Mouse (Mus musculus) neural tube, embryonic 11.5 days (tissue): ENCODE data around the gene Ifrd2. TPM values are rescaled to one million over a fixed set of nuclear protein-coding genes. Genes with fewer than 3 reads are reported as not detected.

ENCODE experiments used
- ATAC-seq: fragments of 200-750 bp; cut with Nextera tagmentation; 2 replicates; pipeline ENCODE4 v1.8.0; 2017; ENCODE audit warnings: moderate number of reproducible peaks, mild to moderate bottlenecking, moderate TSS enrichment, moderate library complexity; ENCODE audit not compliant: insufficient read depth, low FRiP score, low TSS enrichment
- DNase-seq: peaks from one replicate; pipeline ENCODE4 v3.0.0-alpha.2; 2015; ENCODE audit warnings: low spot score
- H3K27ac ChIP-seq: fragments of 300-500 bp; sonication (generic); 2 replicates; pipeline ENCODE4 v1.5.1; 2014; ENCODE audit warnings: low read depth, mild to moderate bottlenecking, low read length
- H3K27me3 ChIP-seq: fragments of 300-500 bp; sonication (generic); 2 replicates; pipeline ENCODE4 v1.6.1; 2014; ENCODE audit warnings: mild to moderate bottlenecking, low read length, mixed read lengths; ENCODE audit not compliant: control insufficient read depth, insufficient read depth
- H3K36me3 ChIP-seq: fragments of 300-500 bp; sonication (generic); 2 replicates; pipeline ENCODE4 v1.6.1; 2014; ENCODE audit warnings: mild to moderate bottlenecking, low read length, moderate library complexity, mixed read lengths; ENCODE audit not compliant: control insufficient read depth, insufficient read depth
- H3K4me1 ChIP-seq: fragments of 300-500 bp; sonication (generic); 2 replicates; pipeline ENCODE4 v1.6.1; 2014; ENCODE audit warnings: low read length, mixed read lengths; ENCODE audit not compliant: control insufficient read depth, insufficient read depth
- H3K4me2 ChIP-seq: fragments of 300-500 bp; sonication (generic); 2 replicates; pipeline ENCODE4 v1.6.1; 2014; ENCODE audit warnings: low read depth, mild to moderate bottlenecking, moderate library complexity
- H3K4me3 ChIP-seq: fragments of 300-500 bp; sonication (generic); 2 replicates; pipeline ENCODE4 v1.5.1; 2014; ENCODE audit warnings: low read depth, low read length
- H3K9ac ChIP-seq: fragments of 300-500 bp; sonication (generic); 2 replicates; pipeline ENCODE4 v1.6.1; 2014; ENCODE audit warnings: mild to moderate bottlenecking, low read length
- H3K9me3 ChIP-seq: fragments of 300-500 bp; sonication (generic); 2 replicates; pipeline ENCODE4 v1.6.1; 2016; ENCODE audit warnings: low read length; ENCODE audit not compliant: control insufficient read depth
- WGBS: fragments of 180-500 bp; shearing (Covaris S2); extraction: QIAGEN DNeasy Blood & Tissue Kit; methylation state at CpG from one replicate; pipeline ENCODE4 v1.1.7; 2014; 5-methylcytosine and 5-hydroxymethylcytosine counted together
- polyA plus RNA-seq: library from polyadenylated mRNA; unstranded; fragments of >200 nt; fragmentation: Nextera tagmentation; extraction: Ambion mirVana; gene quantifications from 2 replicates; pipeline ENCODE4 v1.2.1, GENCODE M21; 2014

Ifrd2 gene
- polyA plus RNA-seq, 1 experiment from 2014 or later, result 39.0 TPM

GRCm38 (mm10) chr9:107631311-107631826 lies 43.9 kb downstream of the Ifrd2 start:
- 42% methylated on average over 9 of the region's 9 CpGs for WGBS
- DNase-seq (no peak), ATAC-seq (no peak)
- H3K27ac ChIP-seq, result peak overlapping the region; percentile 98
- H3K9ac ChIP-seq, result peak overlapping the region; percentile 37; the same call in 1 of the 2 replicates
- no peaks in the 10 kb centered on the region for H3K9me3 ChIP-seq
- no peak overlapping the region for H3K4me3 ChIP-seq
- peak overlapping the region; percentile 77 for H3K4me2 ChIP-seq
- no peaks in the 10 kb centered on the region for H3K27me3 ChIP-seq
- no peaks in the 10 kb centered on the region; the same call in 1 of the 2 replicates for H3K36me3 ChIP-seq
- H3K4me1 ChIP-seq, result peaks cover 77% of the 10 kb centered on the region

DNA sequence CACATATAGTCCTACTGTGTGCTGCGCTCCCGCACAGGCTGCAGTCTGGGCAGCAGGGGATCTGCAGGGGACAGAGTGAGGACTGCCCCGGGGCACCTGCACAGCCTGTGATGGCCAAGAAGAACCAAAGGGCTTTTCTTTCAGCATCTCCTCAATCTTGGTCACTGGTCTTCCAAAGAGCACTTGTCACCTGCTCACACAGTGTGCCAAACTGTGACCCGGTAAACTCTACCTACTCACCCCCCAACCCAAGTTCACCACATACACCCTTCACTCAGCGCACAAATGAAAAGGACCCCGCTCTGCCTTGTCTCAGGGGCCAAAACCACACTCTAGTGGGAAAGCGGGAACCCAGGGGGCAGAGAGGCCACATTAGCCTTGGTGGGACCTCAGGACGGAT lies 44.4 kb downstream of the Ifrd2 start:
- no peaks in the 10 kb centered on the region for H3K27me3 ChIP-seq
- 76% methylated on average over 8 of the region's 8 CpGs for WGBS
- no peaks in the 10 kb centered on the region; the same call in 1 of the 2 replicates for H3K36me3 ChIP-seq
- peak overlapping the region; percentile 90 for H3K4me3 ChIP-seq
- peaks cover 75% of the 10 kb centered on the region for H3K4me1 ChIP-seq
- H3K9ac ChIP-seq, result peak overlapping the region; percentile 37; the same call in 1 of the 2 replicates
- no peak for ATAC-seq
- peak overlapping the region; percentile 98 for H3K27ac ChIP-seq
- DNase-seq, result no peak
- H3K9me3 ChIP-seq, result no peaks in the 10 kb centered on the region
- peak overlapping the region; percentile 77 for H3K4me2 ChIP-seq

DNA sequence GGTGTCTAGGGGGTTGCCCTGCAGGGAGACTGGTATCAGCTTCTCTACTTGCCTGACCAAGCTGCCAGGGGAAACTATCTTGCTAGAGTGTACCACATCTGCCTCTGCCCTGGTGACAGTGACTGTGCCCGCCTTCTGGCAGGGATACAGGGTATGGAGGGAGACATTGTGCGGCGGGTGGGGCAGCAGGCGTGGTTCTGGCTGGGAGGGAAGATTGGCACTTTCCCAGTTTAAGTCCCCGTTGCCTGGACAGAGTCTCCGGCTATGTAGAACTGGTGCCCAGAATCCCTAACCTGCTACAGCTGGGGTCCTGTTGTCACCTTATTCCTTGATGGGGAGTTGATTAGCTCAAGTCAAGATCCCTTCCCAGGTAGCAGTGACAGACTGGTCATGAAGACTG lies 45.0 kb downstream of the Ifrd2 start:
- H3K4me1 ChIP-seq, result peaks cover 75% of the 10 kb centered on the region
- ATAC-seq, result no peak
- no peaks in the 10 kb centered on the region for H3K27me3 ChIP-seq
- no peaks in the 10 kb centered on the region; the same call in 1 of the 2 replicates for H3K36me3 ChIP-seq
- H3K4me3 ChIP-seq, result peak overlapping the region; percentile 90
- WGBS, result 69% methylated on average over 6 of the region's 6 CpGs
- peak overlapping the region; percentile 77 for H3K4me2 ChIP-seq
- DNase-seq, result no peak
- H3K9ac ChIP-seq, result peak overlapping the region; percentile 89
- peak overlapping the region; percentile 98 for H3K27ac ChIP-seq
- no peaks in the 10 kb centered on the region for H3K9me3 ChIP-seq

DNA sequence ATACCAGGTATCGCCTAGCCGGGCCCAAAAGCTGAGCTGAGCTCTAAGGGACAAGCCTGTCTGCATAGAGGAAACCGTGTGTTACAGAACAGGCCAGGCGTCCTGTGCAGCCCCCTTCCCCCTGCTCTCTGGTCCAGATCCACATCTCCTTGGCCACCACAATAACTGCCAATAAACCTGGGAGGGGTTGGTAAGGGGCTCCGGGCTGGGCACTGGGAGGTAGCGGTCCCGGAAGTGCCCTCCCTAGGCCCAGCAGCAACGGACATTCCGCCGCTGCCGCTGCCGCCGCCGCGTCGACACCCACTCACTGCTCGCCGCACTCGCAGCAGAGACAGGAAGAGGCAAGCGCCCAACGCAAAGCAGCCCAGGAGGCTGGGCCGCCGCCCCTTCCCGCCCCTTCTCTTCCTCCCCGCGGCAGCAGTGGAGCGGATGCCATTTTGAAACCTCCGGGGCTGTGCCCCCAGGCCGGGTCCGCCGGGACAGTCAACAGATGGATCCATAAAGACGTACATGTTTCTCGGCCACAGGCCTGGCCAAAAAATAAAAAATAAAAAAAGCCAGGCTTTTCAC lies 45.7 kb downstream of the Ifrd2 start:
- Histone ChIP-seq H3K4me1 (peaks cover 72% of the 10 kb centered on the region), H3K9ac (peak overlapping the region; percentile 89), H3K36me3 (no peaks in the 10 kb centered on the region; the same call in 1 of the 2 replicates), H3K4me2 (peak overlapping the region; percentile 77), H3K4me3 (peak overlapping the region; percentile 90), H3K9me3 (no peaks in the 10 kb centered on the region), H3K27ac (peak overlapping the region; percentile 98), H3K27me3 (no peaks in the 10 kb centered on the region)
- 2% methylated on average over 33 of the region's 33 CpGs for WGBS
- DNase-seq (peak; percentile 79), ATAC-seq (no peak)

GRCm38 (mm10) chr9:107633661-107634405 lies 46.4 kb downstream of the Ifrd2 start:
- Histone ChIP-seq H3K27ac (peak overlapping the region; percentile 98), H3K4me1 (peaks cover 65% of the 10 kb centered on the region), H3K36me3 (no peaks in the 10 kb centered on the region), H3K9me3 (no peaks in the 10 kb centered on the region), H3K4me2 (peak overlapping the region; percentile 77), H3K27me3 (no peaks in the 10 kb centered on the region), H3K4me3 (peak overlapping the region; percentile 90), H3K9ac (peak overlapping the region; percentile 89)
- no peak for ATAC-seq
- DNase-seq, result peak; percentile 49
- under 1% methylated on average over 15 of the region's 15 CpGs for WGBS

GRCm38 (mm10) chr9:107634406-107635278 lies 47.2 kb downstream of the Ifrd2 start:
- Histone ChIP-seq H3K9me3 (no peaks in the 10 kb centered on the region), H3K4me1 (peaks cover 57% of the 10 kb centered on the region), H3K36me3 (no peaks in the 10 kb centered on the region), H3K27ac (peak overlapping the region; percentile 98), H3K9ac (peak overlapping the region; percentile 89), H3K4me3 (peak overlapping the region; percentile 90), H3K4me2 (peak overlapping the region; percentile 77), H3K27me3 (no peaks in the 10 kb centered on the region)
- no peak for ATAC-seq
- under 1% methylated on average over 35 of the region's 35 CpGs for WGBS
- no peak for DNase-seq

- peak within 1 kb of the TSS; percentile 98 for H3K27ac ChIP-seq
- 2% methylated on average over 37 of the region's 38 CpGs for WGBS
- peaks cover 52% of the 10 kb centered on the region for H3K4me1 ChIP-seq
- ATAC-seq (peak; percentile 83), DNase-seq (peak; percentile 97)
- no peaks in the 10 kb centered on the region for H3K36me3 ChIP-seq
- H3K9me3 ChIP-seq, result no peaks in the 10 kb centered on the region
- H3K4me3 ChIP-seq, result peak within 1 kb of the TSS; percentile 90
- peak within 1 kb of the TSS; percentile 89 for H3K9ac ChIP-seq
- H3K4me2 ChIP-seq, result peak within 1 kb of the TSS; percentile 77
- H3K27me3 ChIP-seq, result no peaks in the 10 kb centered on the region
These were observed 48.0 kb downstream of the Ifrd2 start, which contains the start of gene Gnai2 for GRCm38 (mm10) chr9:107635279-107636028. Gene Gnai2 (minus strand): TSS chr9:107635367.

GRCm38 (mm10) chr9:107637070-107637469 lies 49.6 kb downstream of the Ifrd2 start:
- Histone ChIP-seq H3K9me3 (no peaks in the 10 kb centered on the region), H3K4me1 (peaks cover 37% of the 10 kb centered on the region), H3K4me2 (peak overlapping the region; percentile 27), H3K27ac (peak overlapping the region; percentile 72), H3K27me3 (no peaks in the 10 kb centered on the region), H3K4me3 (no peak overlapping the region), H3K36me3 (no peaks in the 10 kb centered on the region), H3K9ac (peak overlapping the region; percentile 23; the same call in 1 of the 2 replicates)
- 23% methylated on average over 7 of the region's 7 CpGs for WGBS
- ATAC-seq (peak; percentile 61), DNase-seq (peak; percentile 84)
